Mouse (Mus musculus) splenic B cell, adult 2 months (primary cell): ENCODE data around the gene Tfap2d.

Source experiments
- DNase-seq: peaks from one replicate; pipeline ENCODE4 v3.0.0-alpha.2; 2011; ENCODE audit warnings: low read depth, low spot score
- H3K27me3 ChIP-seq: 2 replicates; pipeline ENCODE4 v1.6.1; 2012; ENCODE audit warnings: mild to moderate bottlenecking, low read length, moderate library complexity, mixed read lengths; ENCODE audit not compliant: control insufficient read depth, poor library complexity, insufficient read depth, severe bottlenecking
- H3K36me3 ChIP-seq: 2 replicates; pipeline ENCODE4 v1.6.1; 2012; ENCODE audit warnings: mild to moderate bottlenecking, low read length, moderate library complexity, mixed read lengths; ENCODE audit not compliant: control insufficient read depth, poor library complexity, insufficient read depth, severe bottlenecking

The Tfap2d gene

DNA sequence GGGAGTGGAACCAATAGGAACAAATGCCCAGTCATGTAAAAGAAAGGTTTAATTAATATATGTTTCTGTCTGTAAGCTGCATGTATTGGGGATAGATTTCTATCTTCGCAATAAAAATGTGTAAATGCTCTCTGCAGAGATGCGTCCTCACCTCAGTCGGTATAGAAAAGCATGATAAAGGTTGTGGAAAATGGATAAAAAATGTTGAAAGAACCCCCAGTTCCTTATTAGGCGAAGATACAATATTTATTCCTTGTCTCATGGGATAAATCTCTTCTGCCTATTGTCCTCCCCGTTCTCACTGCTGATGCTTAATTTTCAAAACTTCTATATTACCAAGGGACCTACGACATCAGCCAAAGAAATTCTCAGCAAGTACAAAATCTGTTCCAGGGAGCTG is at the start of gene Tfap2d:
Tfap2d (plus strand) TSS at position 392 of the 400 bp plus-strand sequence.
- DNase-seq = no peak
- no peaks in the 10 kb centered on the region for H3K27me3 ChIP-seq
- no peaks in the 10 kb centered on the region for H3K36me3 ChIP-seq

DNA sequence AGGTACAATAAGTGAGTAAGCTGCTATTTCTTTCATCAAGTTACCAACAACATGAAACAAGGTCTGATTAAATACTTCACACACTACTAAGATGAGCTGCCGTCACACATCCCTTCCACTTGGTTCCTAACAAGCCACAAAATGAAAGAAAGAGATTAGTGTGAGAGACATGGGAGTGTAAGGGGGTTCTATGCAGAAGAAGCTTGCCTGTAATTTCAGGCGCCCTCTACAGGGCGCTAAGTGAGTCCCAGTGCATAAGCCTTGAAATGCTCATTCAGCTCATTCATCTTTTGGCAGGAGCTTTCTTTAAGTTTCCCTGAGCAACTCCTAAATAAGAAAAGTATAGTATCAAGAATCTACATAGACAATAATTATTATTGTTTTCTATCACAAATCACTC is 46.5 kb upstream of the Tfap2d start:
- Histone ChIP-seq H3K27me3 (no peaks in the 10 kb centered on the region), H3K36me3 (no peaks in the 10 kb centered on the region)
- no peak for DNase-seq

DNA sequence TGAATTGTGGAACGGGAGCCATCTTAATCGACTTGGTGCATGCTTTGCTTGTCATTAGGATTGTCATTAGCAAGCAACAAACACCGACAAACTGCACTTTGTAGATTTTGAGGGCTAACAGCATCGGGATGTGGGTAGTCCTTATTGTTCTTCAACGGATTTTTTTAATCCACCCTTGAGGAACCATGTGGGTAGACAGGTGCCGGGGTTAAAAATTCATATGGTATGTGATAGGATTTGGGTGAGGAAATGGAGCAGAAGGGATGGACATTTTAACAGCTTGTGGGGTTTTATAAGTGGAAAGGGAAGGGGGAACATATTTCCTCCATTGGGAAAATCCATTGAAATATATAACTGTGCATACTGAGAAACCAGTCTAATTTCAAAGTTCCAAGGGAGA is 46.0 kb upstream of the Tfap2d start:
- no peak for DNase-seq
- H3K36me3 ChIP-seq = no peaks in the 10 kb centered on the region
- no peaks in the 10 kb centered on the region for H3K27me3 ChIP-seq

DNA sequence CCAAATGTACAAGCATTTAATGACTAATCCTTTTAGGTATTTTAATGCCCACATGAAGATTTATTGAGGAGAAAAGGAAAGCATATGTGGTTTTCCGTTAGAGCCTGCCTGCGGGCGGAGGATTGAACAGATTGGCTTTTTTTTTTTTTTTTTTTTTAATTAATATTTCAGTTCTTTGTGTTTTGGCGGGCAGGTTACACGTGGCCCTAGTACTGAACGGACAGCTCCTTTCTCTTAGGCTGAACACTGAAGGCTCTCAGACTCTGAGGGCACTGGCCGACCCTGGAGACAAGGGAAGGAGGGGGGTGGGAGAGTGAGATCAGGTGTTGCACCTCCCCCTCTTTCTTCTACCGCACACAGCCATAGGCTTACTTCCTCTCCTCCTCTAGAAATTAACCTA is 14.7 kb upstream of the Tfap2d start:
- no peaks in the 10 kb centered on the region for H3K27me3 ChIP-seq
- no peak for DNase-seq
- no peaks in the 10 kb centered on the region for H3K36me3 ChIP-seq

DNA sequence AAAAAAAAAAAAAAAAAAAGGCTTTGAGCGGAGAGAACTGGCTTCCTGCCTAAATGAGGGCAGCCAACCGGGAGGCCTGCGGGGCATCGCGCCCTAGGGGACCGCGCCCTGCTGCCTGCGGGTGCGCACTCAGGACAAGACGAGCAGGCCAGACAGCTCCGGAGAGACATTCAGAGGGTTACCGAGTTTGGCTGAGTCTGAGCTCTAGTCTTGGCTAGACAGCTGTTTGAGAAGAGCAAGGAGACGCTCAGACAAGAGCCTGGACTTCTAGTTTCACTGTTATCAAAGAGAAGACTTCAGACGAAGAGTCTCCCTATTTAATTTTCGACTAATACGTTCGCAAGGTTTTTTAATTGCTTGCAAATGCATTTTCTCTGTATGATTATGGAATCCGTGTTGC is 5.9 kb upstream of the Tfap2d start:
- Histone ChIP-seq H3K36me3 (no peaks in the 10 kb centered on the region), H3K27me3 (no peaks in the 10 kb centered on the region)
- no peak for DNase-seq

DNA sequence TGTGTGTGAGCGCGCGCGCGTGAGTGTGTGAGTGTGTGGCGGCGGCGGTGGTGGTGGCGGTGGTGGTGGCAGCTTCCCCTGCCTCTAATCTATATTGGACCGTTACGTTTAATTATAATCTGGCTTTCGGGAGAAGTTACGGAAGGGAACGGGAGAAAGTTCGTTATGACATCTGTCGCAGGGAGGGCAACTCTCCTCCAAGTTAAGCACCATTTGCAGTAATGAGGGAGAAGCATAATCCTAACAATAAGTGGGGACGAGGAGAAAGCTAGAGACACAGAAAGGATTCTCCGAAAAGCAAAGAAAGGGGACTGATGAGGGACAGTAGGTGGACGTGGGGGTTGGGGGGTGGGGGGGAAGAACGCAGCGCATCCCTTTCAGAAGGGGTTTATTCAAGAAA is 494 bp downstream of the Tfap2d start:
- Histone ChIP-seq H3K27me3 (no peaks in the 10 kb centered on the region), H3K36me3 (no peaks in the 10 kb centered on the region)
- no peak for DNase-seq

DNA sequence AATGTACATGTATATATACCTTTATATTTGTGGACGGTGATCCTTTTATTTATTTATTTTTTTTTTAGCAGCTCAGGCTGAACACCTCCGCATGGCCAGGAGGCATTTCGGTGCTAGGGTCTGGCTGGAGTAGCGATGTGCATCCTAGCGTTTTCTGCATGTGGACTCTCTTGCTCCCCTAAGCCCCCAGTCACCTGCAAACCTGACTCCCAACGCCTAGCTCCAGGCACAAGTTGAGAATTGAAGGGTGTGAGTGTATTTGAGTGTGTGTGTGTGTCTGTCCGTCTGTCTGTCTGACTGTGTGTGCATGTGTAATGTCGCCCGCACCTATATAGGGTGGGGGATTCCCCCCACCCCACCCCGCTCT is 937 bp downstream of the Tfap2d start:
- H3K27me3 ChIP-seq = no peaks in the 10 kb centered on the region
- no peak for DNase-seq

DNA sequence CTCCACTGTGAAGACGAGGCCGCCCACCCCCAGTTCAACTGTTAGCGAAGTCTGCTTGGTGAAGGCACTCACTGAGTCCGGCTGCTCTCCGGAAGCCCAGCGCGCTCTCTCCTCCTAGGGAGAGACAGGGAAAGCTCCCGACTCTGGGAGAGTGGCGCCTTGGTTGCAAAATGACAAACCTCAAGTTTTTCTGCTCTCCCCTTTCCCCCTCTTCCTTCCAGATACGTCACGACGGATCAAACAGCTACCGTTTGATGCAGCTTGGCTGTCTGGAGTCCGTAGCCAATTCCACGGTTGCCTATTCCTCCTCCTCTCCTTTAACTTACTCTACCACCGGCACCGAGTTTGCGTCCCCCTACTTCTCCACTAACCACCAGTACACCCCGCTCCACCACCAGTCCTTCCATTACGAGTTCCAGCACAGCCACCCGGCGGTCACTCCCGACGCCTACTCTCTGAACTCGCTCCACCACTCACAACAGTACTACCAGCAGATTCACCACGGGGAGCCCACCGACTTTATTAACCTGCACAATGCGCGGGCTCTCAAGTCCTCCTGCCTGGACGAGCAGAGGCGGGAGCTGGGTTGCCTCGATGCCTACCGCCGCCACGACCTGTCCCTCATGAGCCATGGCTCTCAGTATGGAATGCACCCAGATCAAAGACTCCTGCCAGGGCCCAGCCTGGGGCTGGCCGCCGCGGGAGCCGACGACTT is 1.5 kb downstream of the Tfap2d start:
- no peaks in the 10 kb centered on the region for H3K27me3 ChIP-seq
- no peak for DNase-seq
- no peaks in the 10 kb centered on the region for H3K36me3 ChIP-seq

More for the DNA sequence above, 937 bp downstream of the Tfap2d start:
- H3K36me3 ChIP-seq = no peaks in the 10 kb centered on the region

DNA sequence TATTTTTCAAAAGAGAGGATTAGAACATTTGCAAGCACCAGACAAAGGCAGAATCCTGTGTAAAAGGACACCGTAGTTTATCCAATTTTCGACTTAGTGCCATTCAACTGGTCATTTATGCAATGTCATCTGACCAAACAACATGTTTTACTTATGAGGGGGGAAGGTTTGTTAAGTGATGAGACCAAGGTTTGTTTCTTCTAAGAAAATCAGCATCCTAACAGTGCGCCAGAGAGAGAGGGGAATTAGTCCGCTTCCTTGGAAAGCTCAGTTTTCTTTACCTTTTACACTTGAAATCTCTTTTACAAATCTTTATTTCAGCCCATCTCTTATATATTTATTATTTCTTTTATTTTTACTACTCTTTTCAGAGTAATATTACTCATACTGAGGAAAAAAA is 3.6 kb downstream of the Tfap2d start:
- Histone ChIP-seq H3K36me3 (no peaks in the 10 kb centered on the region), H3K27me3 (no peaks in the 10 kb centered on the region)
- DNase-seq = no peak

DNA sequence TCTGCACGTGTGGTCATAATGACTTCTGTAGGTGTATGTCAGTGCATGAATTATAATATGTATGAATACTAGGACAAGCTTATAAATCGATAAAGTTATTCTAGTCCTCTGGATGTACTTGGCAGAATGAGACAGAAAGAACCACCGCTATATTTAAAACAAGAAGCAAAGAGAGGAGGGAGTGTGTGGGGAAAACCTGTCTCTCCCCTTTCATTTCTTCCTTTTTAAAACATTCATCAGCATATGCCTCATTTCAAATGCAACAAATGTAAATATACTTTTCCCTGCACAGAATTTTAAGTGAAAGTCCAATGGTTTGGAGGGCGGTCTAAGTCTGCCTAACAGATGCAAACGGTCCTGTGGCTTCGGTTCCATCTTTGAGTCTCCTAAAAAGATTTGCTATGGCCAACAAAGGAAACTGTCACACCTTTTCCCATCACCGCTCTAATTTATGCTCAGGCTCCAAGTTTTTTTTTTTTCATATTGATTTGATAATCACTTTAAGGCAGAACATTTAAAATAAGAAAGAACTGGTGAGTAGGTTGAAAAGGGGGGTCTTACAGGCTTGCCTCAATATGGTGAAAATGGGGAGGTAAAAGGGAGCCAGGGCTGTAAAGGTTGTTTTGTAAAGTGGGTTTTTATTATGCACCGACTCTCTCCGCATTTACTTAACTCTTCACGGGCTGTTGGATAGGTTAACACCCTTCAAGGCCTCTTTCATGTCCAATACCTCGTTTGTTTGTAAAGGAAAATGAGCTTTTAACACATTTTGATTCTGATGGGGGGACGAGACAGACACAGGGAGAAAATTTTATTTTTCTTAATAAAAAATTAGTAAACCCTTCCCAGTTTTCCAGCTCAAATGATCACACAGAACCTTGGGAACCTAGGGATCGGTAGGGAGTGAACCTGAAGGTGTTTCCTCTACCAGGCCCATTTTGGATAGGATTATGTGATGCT is 4.3 kb downstream of the Tfap2d start:
- H3K36me3 ChIP-seq = no peaks in the 10 kb centered on the region
- no peak for DNase-seq
- H3K27me3 ChIP-seq = no peaks in the 10 kb centered on the region

DNA sequence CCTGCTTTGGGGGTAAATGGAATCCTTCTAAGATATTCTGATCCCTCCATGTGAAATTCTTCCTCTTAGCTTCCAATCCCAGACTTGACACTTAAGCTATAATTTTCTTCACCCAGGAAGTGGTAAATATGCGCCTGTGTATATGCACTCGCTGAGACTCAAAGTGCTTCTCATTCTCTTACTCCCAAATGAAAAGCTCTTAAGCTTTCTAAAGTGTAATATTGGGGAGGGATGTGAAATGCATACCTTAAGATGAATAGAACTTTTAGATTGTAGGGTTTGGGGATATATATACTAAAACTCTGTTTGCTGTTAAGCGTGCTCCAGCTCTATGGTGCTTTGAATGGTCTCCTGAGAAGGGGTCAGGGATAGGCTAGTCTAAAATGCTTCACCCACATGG is 5.0 kb downstream of the Tfap2d start:
- no peak for DNase-seq
- H3K36me3 ChIP-seq = no peaks in the 10 kb centered on the region
- no peaks in the 10 kb centered on the region for H3K27me3 ChIP-seq

DNA sequence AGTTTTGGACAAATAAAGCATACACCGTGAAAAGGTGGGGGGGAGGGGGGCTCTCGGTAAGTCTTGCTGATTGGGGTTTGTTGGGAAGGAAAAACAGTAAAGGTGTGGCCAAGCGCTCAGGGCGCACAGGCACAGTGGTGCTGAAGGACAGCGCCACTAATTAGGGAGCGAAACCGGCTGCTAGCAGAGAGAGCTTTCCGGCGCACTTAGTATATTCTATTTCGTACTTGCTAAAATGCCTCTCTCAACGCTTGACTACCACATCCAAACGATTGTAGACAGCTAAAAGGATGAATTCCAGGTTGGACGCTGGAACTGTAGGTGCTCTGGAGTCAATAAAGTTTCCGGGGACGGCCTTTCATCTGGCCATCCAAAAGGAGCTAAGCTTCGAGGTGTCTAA is 6.9 kb downstream of the Tfap2d start:
- DNase-seq = no peak
- no peaks in the 10 kb centered on the region for H3K36me3 ChIP-seq
- H3K27me3 ChIP-seq = no peaks in the 10 kb centered on the region

DNA sequence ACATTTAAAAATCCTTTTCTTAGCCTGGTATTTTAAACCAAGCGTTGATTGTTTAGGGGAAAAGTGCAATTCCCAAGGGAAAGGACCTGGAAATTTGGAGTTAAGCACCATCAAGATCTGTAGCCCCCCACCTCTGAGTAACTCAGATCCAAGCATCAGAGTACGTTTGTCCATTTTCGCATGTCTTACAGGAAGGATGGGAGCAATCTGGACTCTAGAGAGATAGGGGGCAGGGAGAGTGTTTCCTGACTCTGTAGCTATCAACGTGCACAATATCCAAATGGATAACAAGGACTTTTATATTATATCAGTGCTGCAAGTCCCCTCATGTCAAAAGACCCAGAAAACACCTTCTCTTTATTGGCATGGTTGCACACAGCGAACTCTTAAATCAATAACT is 7.4 kb downstream of the Tfap2d start:
- no peaks in the 10 kb centered on the region for H3K27me3 ChIP-seq
- DNase-seq = no peak
- no peaks in the 10 kb centered on the region for H3K36me3 ChIP-seq

DNA sequence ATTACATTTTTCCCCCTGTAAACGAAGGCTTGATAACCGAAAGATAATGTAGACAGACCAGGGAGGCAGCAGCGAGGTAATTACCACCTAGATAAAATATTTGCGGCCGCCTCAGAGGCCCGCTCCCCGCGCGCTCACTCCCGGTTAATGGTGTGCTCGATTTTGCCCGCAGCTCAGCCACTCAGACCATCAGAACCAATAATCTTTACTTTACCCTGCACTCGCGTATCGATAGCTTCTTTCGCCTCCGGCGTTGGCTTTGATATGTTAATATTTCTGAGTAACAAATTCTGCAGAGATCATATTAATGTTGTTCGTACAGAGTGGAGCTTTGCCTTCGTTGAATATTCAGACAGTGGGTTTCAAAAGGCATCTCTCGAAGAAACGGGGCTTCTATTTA is 8.2 kb downstream of the Tfap2d start:
- no peaks in the 10 kb centered on the region for H3K27me3 ChIP-seq
- no peak for DNase-seq

DNA sequence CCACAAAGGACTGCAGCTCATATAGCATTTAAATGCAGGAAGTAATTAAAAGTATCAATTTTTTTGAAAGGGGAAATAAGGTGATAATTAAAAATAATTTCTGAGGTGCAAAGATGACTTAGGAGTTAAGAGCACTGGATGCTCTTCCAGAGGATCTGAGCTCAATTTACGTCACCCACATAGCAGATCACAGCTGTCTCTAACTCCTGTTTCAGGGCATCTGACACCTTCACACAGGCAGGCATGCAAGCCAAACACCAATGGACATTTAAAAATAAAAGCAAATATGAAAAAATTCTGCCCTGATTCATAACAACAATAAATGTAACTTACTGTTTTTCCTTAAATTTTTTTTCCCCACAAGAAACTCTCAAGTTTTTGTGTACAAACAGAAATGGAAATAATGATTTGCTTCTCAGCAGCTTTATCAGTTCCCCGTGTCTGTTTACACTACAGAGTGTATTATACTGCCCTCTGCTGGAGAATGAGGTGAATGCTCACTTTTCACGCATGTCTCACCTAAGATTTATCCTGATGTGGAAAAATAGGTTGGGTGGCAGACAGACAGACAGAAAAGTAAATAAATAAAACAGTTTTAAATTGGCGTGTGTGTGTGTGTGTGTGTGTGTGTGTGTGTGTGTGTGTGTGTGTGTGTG is 76.0 kb downstream of the Tfap2d start:
- Histone ChIP-seq H3K27me3 (no peaks in the 10 kb centered on the region), H3K36me3 (no peaks in the 10 kb centered on the region)
- DNase-seq = no peak

More for the DNA sequence above, 8.2 kb downstream of the Tfap2d start:
- H3K36me3 ChIP-seq = no peaks in the 10 kb centered on the region
